Mouse (Mus musculus) adrenal gland, postnatal 4 days (tissue): Measurements from ENCODE around the gene Hadh. TPM values are rescaled to one million over a fixed set of nuclear protein-coding genes. Genes with fewer than 3 reads are reported as not detected.

Source experiments
- DNase-seq, 2 experiments: peaks; one replicate each; pipeline ENCODE4 v3.0.0; 2021 to 2022; ENCODE audit warnings: low spot score in 2 of 2, mixed read lengths in 2 of 2
- long read RNA-seq, 2 experiments: library from polyadenylated mRNA; stranded (forward); transcript quantifications; one replicate each; pipeline ENCODE4 v2.0.0; 2021
- total RNA-seq, 2 experiments: library from RNA; stranded (reverse); gene quantifications; 2 replicates each; pipeline ENCODE4 v1.2.3; 2021

Hadh gene
- total RNA-seq: 100 to 1,000 TPM; 379 to 452 TPM
- long read RNA-seq, experiment 1, transcript Hadh-201 (8 exons, 1,789 nt): major isoform, 497 of 540 reads
- long read RNA-seq, experiment 1, partial matches to known transcripts: 35 of 540 reads
- long read RNA-seq, experiment 1, other reads (novel, unspliced or antisense): 8 of 540 reads
- long read RNA-seq, experiment 2, transcript Hadh-201 (8 exons, 1,789 nt): major isoform, 695 of 771 reads
- long read RNA-seq, experiment 2, partial matches to known transcripts: 44 of 771 reads
- long read RNA-seq, experiment 2, other reads (novel, unspliced or antisense): 32 of 771 reads

GRCm38 (mm10) chr3:131271559-131272373, at the start of gene Hadh:
TSS of gene Hadh (minus strand) at chr3:131272101.
- peak; percentile 65 to 68 for DNase-seq

GRCm38 (mm10) chr3:131320184-131320583, 48.3 kb upstream of the Hadh start:
- DNase-seq: peak; percentile 57 to 64

- no peak for DNase-seq
These were observed 46.3 kb upstream of the Hadh start for GRCm38 (mm10) chr3:131318211-131318610.

- no peak for DNase-seq
These were observed 45.2 kb upstream of the Hadh start for GRCm38 (mm10) chr3:131317126-131317525.

GRCm38 (mm10) chr3:131315957-131316510, 44.1 kb upstream of the Hadh start:
- no peak for DNase-seq

GRCm38 (mm10) chr3:131312340-131312739, 40.4 kb upstream of the Hadh start:
- no peak for DNase-seq

GRCm38 (mm10) chr3:131310572-131310971, 38.7 kb upstream of the Hadh start:
- no peak for DNase-seq

GRCm38 (mm10) chr3:131307811-131308210, 35.9 kb upstream of the Hadh start:
- DNase-seq: no peak

GRCm38 (mm10) chr3:131306255-131306654, 34.4 kb upstream of the Hadh start:
- DNase-seq: no peak

GRCm38 (mm10) chr3:131303320-131303714, 31.4 kb upstream of the Hadh start:
- no peak for DNase-seq

- DNase-seq: peak; percentile 70 to 71
These were observed 30.8 kb upstream of the Hadh start, which contains the start of gene Cyp2u1 for GRCm38 (mm10) chr3:131302452-131303319. TSS of gene Cyp2u1 (minus strand) at chr3:131303227.

- no peak for DNase-seq
These were observed 28.0 kb upstream of the Hadh start for GRCm38 (mm10) chr3:131299908-131300307.

- no peak for DNase-seq
These were observed 27.2 kb upstream of the Hadh start for GRCm38 (mm10) chr3:131299078-131299477.

- no peak for DNase-seq
These were observed 25.0 kb upstream of the Hadh start for GRCm38 (mm10) chr3:131296893-131297292.

- no peak for DNase-seq
These were observed 23.8 kb upstream of the Hadh start for GRCm38 (mm10) chr3:131295513-131296200.

GRCm38 (mm10) chr3:131294503-131294902, 22.6 kb upstream of the Hadh start:
- no peak for DNase-seq

- no peak for DNase-seq
These were observed 21.1 kb upstream of the Hadh start for GRCm38 (mm10) chr3:131292959-131293358.

- DNase-seq: no peak
These were observed 20.4 kb upstream of the Hadh start for GRCm38 (mm10) chr3:131292349-131292748.

- no peak for DNase-seq
These were observed 20.0 kb upstream of the Hadh start for GRCm38 (mm10) chr3:131291890-131292289.

GRCm38 (mm10) chr3:131274151-131274550, 2.2 kb upstream of the Hadh start:
- DNase-seq: no peak
